Mouse (Mus musculus) midbrain, embryonic 13.5 days (tissue): ENCODE data around the gene Skap1. TPM values are rescaled to one million over a fixed set of nuclear protein-coding genes. Genes with fewer than 3 reads are reported as not detected.

Experiments
- ATAC-seq: fragments of 200-750 bp; cut with Nextera tagmentation; 2 replicates; pipeline ENCODE4 v1.8.0; 2017; ENCODE audit warnings: mild to moderate bottlenecking, moderate TSS enrichment, moderate library complexity
- H3K27ac ChIP-seq: fragments of 300-500 bp; sonication (generic); 2 replicates; pipeline ENCODE4 v1.5.1; 2015; ENCODE audit warnings: inconsistent platforms, mild to moderate bottlenecking, moderate library complexity
- H3K27me3 ChIP-seq: fragments of 300-500 bp; sonication (generic); 2 replicates; pipeline ENCODE4 v1.6.1; 2015; ENCODE audit warnings: mild to moderate bottlenecking, inconsistent platforms
- H3K36me3 ChIP-seq: fragments of 300-500 bp; sonication (generic); 2 replicates; pipeline ENCODE4 v1.6.1; 2015; ENCODE audit warnings: mild to moderate bottlenecking, inconsistent platforms
- H3K4me1 ChIP-seq: fragments of 300-500 bp; sonication (generic); replicated peaks from 2 replicates; pipeline ENCODE4 v1.6.1; 2015; ENCODE audit warnings: inconsistent platforms
- H3K4me2 ChIP-seq: fragments of 300-500 bp; sonication (generic); replicated peaks from 2 replicates; pipeline ENCODE4 v1.6.1; 2015; ENCODE audit warnings: moderate library complexity, mild to moderate bottlenecking, inconsistent platforms
- H3K4me3 ChIP-seq: fragments of 300-500 bp; sonication (generic); replicated peaks from 2 replicates; pipeline ENCODE4 v1.5.1; 2015; ENCODE audit warnings: mild to moderate bottlenecking, inconsistent platforms
- H3K9ac ChIP-seq: fragments of 300-500 bp; sonication (generic); replicated peaks from 2 replicates; pipeline ENCODE4 v1.6.1; 2015; ENCODE audit warnings: mild to moderate bottlenecking, inconsistent platforms
- H3K9me3 ChIP-seq: fragments of 300-500 bp; sonication (generic); 2 replicates; pipeline ENCODE4 v1.6.1; 2016; ENCODE audit warnings: mild to moderate bottlenecking, inconsistent platforms
- WGBS: fragments of 180-500 bp; shearing (Covaris S2); methylation state at CpG from one replicate; pipeline ENCODE4 v1.1.7; 2015; 5-methylcytosine and 5-hydroxymethylcytosine counted together
- polyA plus RNA-seq: library from polyadenylated mRNA; unstranded; fragments of >200 nt; fragmentation: Nextera tagmentation; extraction: Ambion mirVana; gene quantifications from 2 replicates; pipeline ENCODE4 v1.2.1, GENCODE M21; 2015

Skap1 gene
- 3.4 and 4.0 TPM in 2 replicates for polyA plus RNA-seq

DNA sequence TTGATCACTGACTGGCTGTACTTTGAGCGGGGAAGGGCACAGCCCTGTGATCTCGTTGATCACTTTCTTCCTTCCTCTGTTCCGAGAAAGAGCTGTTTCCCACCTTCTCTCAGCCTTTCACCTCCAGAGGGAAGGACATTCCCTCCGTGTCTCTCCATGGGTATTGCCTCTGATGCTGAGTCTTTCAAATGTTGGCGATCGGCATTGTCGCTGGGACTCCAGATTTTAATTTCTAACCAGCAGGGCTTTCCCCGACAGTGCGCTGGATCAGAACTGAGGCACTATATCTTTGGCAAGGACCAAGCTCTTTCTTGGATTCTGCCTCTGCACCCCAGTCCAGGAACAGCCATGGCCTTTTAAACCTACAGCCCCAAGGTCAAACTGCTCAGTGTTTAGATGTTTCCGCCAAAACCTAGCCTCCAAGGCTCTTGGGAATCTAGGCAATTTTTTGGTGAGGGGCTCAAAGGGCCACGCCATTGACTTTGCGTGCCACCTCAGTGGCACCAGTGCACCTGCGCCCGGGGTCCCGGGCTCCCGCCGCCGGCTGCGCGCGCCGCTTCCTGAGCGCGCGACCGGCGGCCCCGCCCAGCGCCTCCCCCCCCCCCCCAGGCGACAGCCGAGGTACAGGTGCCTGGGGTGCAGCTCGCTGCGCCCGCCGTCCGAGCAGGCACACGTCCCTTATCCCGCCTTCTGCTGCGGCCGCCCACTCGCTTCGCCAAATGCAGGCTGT, at the start of gene Skap1:
Gene Skap1, plus strand, starts transcription at position 608 of the 730 bp plus-strand sequence.
- H3K36me3 ChIP-seq, result no peaks in the 10 kb centered on the region
- H3K4me3 ChIP-seq, result peak within 1 kb of the TSS; percentile 36
- peak within 1 kb of the TSS; percentile 92; the same call in 1 of the 2 replicates for H3K27ac ChIP-seq
- ATAC-seq, result no peak
- peaks cover 50% of the 10 kb centered on the region for H3K4me1 ChIP-seq
- peak within 1 kb of the TSS; percentile 53; the same call in 1 of the 2 replicates for H3K9ac ChIP-seq
- H3K4me2 ChIP-seq, result peak within 1 kb of the TSS; percentile 67
- H3K27me3 ChIP-seq, result peaks cover 19% of the 10 kb centered on the region
- H3K9me3 ChIP-seq, result no peaks in the 10 kb centered on the region
- WGBS, result 4% methylated on average over 38 of the region's 42 CpGs

GRCm38 (mm10) chr11:96421074-96421473, 43.3 kb upstream of the Skap1 start:
- 58% methylated on average over 5 of the region's 5 CpGs for WGBS
- Histone ChIP-seq H3K9ac (no peak overlapping the region), H3K27me3 (no peaks in the 10 kb centered on the region), H3K27ac (no peak overlapping the region), H3K4me3 (no peak overlapping the region), H3K36me3 (no peaks in the 10 kb centered on the region), H3K9me3 (no peaks in the 10 kb centered on the region), H3K4me1 (no peaks in the 10 kb centered on the region), H3K4me2 (no peak overlapping the region)
- ATAC-seq, result no peak

- Histone ChIP-seq H3K27me3 (no peaks in the 10 kb centered on the region), H3K9ac (no peak overlapping the region), H3K4me2 (no peak overlapping the region), H3K4me3 (no peak overlapping the region), H3K27ac (no peak overlapping the region), H3K36me3 (no peaks in the 10 kb centered on the region), H3K9me3 (no peaks in the 10 kb centered on the region), H3K4me1 (no peaks in the 10 kb centered on the region)
- no peak for ATAC-seq
- WGBS, result 67% methylated on average over 11 of the region's 11 CpGs
Measured at GRCm38 (mm10) chr11:96421517-96422265, 42.7 kb upstream of the Skap1 start.

DNA sequence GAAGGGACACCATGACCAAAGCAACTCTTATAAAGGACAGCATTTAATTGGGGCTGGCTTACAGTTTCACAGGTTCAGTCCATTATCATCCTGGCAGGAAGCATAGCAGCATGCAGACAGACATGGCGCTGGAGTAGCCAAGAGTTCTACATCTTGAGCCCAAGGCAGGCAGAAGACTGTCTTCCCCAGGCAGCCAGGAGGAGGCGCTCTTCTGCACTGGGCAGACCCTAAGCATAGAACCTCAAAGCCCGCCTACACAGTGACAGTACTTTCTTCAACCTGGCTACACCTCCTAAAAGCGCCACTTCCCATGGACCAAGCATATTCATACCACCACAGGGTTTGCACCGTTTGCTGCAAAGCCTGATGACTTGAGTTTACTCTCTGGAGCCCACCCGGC, 39.2 kb upstream of the Skap1 start:
- H3K27me3 ChIP-seq, result no peaks in the 10 kb centered on the region
- H3K4me1 ChIP-seq, result no peaks in the 10 kb centered on the region
- no peak for ATAC-seq
- H3K27ac ChIP-seq, result no peak overlapping the region
- no peak overlapping the region for H3K4me2 ChIP-seq
- no peak overlapping the region for H3K9ac ChIP-seq
- WGBS, result 90% methylated on average over 6 of the region's 6 CpGs
- no peaks in the 10 kb centered on the region for H3K36me3 ChIP-seq
- H3K9me3 ChIP-seq, result no peaks in the 10 kb centered on the region
- H3K4me3 ChIP-seq, result no peak overlapping the region

DNA sequence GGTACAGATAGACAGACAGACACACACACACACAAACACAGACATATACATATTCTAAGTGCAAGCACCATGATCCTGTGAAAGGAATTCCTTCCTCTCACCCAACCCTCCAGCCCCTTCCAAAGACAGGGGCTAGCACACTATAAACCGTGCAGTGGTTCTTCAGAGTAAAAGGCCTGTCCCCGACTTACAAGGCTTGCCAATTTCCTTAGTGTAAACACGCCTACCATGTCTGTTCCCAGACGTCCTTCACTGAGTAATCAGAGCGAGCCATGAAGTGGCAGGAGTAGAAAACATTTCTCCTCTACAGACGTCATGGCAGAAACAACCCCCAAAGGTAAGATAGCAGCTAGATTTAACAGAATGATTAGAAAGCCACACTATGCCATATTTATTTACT, 38.2 kb upstream of the Skap1 start:
- Histone ChIP-seq H3K36me3 (no peaks in the 10 kb centered on the region), H3K9ac (no peak overlapping the region), H3K4me2 (no peak overlapping the region), H3K4me3 (no peak overlapping the region), H3K27me3 (no peaks in the 10 kb centered on the region), H3K9me3 (no peaks in the 10 kb centered on the region), H3K27ac (no peak overlapping the region), H3K4me1 (no peaks in the 10 kb centered on the region)
- no peak for ATAC-seq
- WGBS, result 74% methylated on average over 6 of the region's 6 CpGs

DNA sequence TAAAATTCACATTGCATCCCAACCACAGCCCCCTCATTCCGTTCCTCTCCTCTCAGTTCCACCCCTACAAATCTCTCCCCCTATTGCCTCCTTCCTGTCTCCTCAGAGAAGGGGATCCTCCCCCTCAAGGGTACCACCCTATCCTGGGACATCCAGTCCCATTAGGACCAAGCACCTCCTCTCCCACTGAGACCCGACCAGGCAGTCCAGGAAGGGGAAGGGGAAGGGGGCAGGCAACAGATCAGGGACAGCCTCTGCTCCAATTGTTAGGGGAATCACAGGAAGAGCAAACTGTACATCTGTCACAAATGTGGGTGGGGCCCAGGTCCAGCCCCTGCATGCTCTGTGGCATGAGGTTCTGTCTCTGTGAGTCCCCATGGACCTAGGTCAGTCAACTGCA, 37.6 kb upstream of the Skap1 start:
- H3K4me1 ChIP-seq, result no peaks in the 10 kb centered on the region
- WGBS, result 51% methylated on average over 2 of the region's 2 CpGs
- no peak for ATAC-seq
- H3K4me3 ChIP-seq, result no peak overlapping the region
- H3K27me3 ChIP-seq, result no peaks in the 10 kb centered on the region
- no peaks in the 10 kb centered on the region for H3K36me3 ChIP-seq
- H3K9ac ChIP-seq, result no peak overlapping the region
- H3K27ac ChIP-seq, result no peak overlapping the region
- no peaks in the 10 kb centered on the region for H3K9me3 ChIP-seq
- no peak overlapping the region for H3K4me2 ChIP-seq

- no peaks in the 10 kb centered on the region for H3K4me1 ChIP-seq
- H3K36me3 ChIP-seq, result no peaks in the 10 kb centered on the region
- H3K27ac ChIP-seq, result no peak overlapping the region
- H3K27me3 ChIP-seq, result no peaks in the 10 kb centered on the region
- H3K4me3 ChIP-seq, result no peak overlapping the region
- no peak overlapping the region for H3K4me2 ChIP-seq
- no peaks in the 10 kb centered on the region for H3K9me3 ChIP-seq
- ATAC-seq, result no peak
- no peak overlapping the region for H3K9ac ChIP-seq
- WGBS, result 86% methylated on average over 2 of the region's 2 CpGs
Measured at GRCm38 (mm10) chr11:96429062-96429461, 35.3 kb upstream of the Skap1 start.

DNA sequence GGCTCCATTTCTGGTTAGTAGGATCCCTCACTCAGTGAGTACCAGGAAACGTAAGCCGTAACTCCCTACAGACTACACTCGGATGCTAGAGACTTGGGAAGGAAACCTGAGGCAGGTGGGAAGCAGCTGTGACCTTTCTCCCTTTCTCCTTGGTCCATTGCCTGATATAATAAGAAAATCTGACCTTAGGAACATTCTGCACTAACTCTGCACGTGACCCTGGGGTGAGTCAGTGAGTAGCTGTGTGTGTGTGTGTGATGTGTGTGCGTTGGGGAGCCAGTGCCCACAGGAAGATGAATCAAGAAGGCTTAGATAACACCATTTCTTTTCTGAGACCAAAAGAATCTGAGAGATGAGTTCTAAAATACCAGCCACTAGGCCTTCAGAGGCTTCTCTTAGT, 34.5 kb upstream of the Skap1 start:
- Histone ChIP-seq H3K36me3 (no peaks in the 10 kb centered on the region), H3K27me3 (no peaks in the 10 kb centered on the region), H3K4me1 (no peaks in the 10 kb centered on the region), H3K4me2 (no peak overlapping the region), H3K9ac (no peak overlapping the region), H3K4me3 (no peak overlapping the region), H3K9me3 (no peaks in the 10 kb centered on the region), H3K27ac (no peak overlapping the region)
- 80% methylated on average over 5 of the region's 5 CpGs for WGBS
- ATAC-seq, result no peak

GRCm38 (mm10) chr11:96431871-96432270, 32.5 kb upstream of the Skap1 start:
- Histone ChIP-seq H3K4me2 (no peak overlapping the region), H3K36me3 (no peaks in the 10 kb centered on the region), H3K9ac (no peak overlapping the region), H3K9me3 (no peaks in the 10 kb centered on the region), H3K27me3 (no peaks in the 10 kb centered on the region), H3K27ac (no peak overlapping the region), H3K4me3 (no peak overlapping the region), H3K4me1 (0 out of 2 replicates have a peak, but pooled peaks cover 3% of the 10 kb centered on the region)
- ATAC-seq, result no peak
- WGBS, result 76% methylated on average over 9 of the region's 9 CpGs

DNA sequence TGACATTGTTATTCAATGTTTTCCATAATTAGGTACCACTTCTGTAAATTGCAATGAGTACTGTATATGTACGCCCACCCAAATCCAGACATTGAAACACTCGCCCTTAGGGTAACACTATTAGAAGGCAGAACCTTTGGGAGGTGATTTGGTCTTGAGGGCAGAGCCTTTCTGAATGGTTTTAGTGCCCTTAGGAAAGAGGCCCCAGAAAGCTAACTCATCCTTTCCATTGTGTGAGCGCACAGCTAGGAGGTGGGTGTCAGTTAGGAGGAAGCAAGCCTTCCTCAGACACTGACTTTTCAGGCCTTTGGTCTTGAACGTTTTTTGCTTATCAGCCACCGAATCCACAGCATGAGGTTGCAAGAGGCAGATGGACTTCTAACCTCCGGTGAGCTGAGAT, 29.5 kb upstream of the Skap1 start:
- Histone ChIP-seq H3K4me3 (no peak overlapping the region), H3K4me1 (peaks cover 13% of the 10 kb centered on the region), H3K9me3 (no peaks in the 10 kb centered on the region)

GRCm38 (mm10) chr11:96436525-96436924, 27.9 kb upstream of the Skap1 start:
- Histone ChIP-seq H3K27me3 (0 out of 2 replicates have a peak, but pooled peaks cover 3% of the 10 kb centered on the region), H3K27ac (no peak overlapping the region), H3K4me1 (peaks cover 17% of the 10 kb centered on the region), H3K9ac (no peak overlapping the region), H3K4me2 (peak overlapping the region; percentile 26; the same call in 1 of the 2 replicates), H3K9me3 (no peaks in the 10 kb centered on the region), H3K36me3 (no peaks in the 10 kb centered on the region), H3K4me3 (no peak overlapping the region; the same call in 1 of the 2 replicates)
- ATAC-seq, result no peak
- WGBS, result 45% methylated on average over 7 of the region's 7 CpGs

More for the DNA sequence above, 29.5 kb upstream of the Skap1 start:
- Histone ChIP-seq H3K9ac (no peak overlapping the region), H3K27me3 (0 out of 2 replicates have a peak, but pooled peaks cover 3% of the 10 kb centered on the region), H3K27ac (no peak overlapping the region), H3K4me2 (no peak overlapping the region), H3K36me3 (no peaks in the 10 kb centered on the region)
- 80% methylated on average over 6 of the region's 6 CpGs for WGBS
- ATAC-seq, result no peak

- H3K4me2 ChIP-seq, result no peak overlapping the region
- peak; percentile 27; the same call in 1 of the 2 replicates for ATAC-seq
Measured at GRCm38 (mm10) chr11:96438787-96439186, 25.6 kb upstream of the Skap1 start.

More at GRCm38 (mm10) chr11:96438787-96439186, 25.6 kb upstream of the Skap1 start:
- WGBS, result 4% methylated on average over 7 of the region's 7 CpGs
- no peak overlapping the region for H3K4me3 ChIP-seq
- H3K4me1 ChIP-seq, result peaks cover 17% of the 10 kb centered on the region
- H3K27me3 ChIP-seq, result 0 out of 2 replicates have a peak, but pooled peaks cover 3% of the 10 kb centered on the region
- no peaks in the 10 kb centered on the region for H3K36me3 ChIP-seq
- no peak overlapping the region for H3K9ac ChIP-seq
- 0 out of 2 replicates have a peak overlapping the region, but pooled peaks have one; percentile 59 for H3K27ac ChIP-seq
- H3K9me3 ChIP-seq, result no peaks in the 10 kb centered on the region
